Mouse (Mus musculus): ENCODE measurements around the gene Tns1. TPM values are rescaled to one million over a fixed set of nuclear protein-coding genes. Genes with fewer than 3 reads are reported as not detected.

Tns1 gene
- polyA plus RNA-seq, 1 experiment from 2014 or later, result 15.3 TPM

DNA sequence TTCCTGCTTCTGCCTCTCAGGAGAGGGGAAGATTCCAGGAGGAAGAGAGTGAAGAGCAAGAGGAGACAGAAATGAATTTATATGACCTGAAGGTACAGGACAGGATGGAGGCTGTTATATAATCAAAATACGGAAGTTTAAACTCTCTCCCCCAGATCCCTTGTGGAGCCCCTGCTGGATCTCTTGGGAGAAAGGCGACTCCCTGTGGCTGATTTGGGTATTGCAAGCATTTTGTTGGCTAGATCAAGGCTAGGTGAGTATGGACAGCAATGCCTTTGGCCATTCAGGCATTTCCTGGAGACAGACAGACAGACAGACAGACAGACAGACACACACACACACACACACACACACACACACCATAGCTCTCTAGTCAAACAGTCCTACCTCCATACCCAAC, 46.9 kb downstream of the Tns1 start:
- Histone ChIP-seq H3K9me3 (no peaks in the 10 kb centered on the region), H3K4me1 (replicated peaks) (peaks cover 14% of the 10 kb centered on the region), H3K4me3 (no peak overlapping the region), H3K27me3 (ENCODE audit: insufficient read depth, poor library complexity, severe bottlenecking) (peaks cover 3% of the 10 kb centered on the region; the same call in 1 of the 2 replicates), H3K36me3 (peaks cover 30% of the 10 kb centered on the region), H3K27ac (no peak overlapping the region)
- 17% methylated on average over 2 of the region's 2 CpGs for WGBS
- peak; percentile 72 for DNase-seq (ENCODE audit: low spot score)

DNA sequence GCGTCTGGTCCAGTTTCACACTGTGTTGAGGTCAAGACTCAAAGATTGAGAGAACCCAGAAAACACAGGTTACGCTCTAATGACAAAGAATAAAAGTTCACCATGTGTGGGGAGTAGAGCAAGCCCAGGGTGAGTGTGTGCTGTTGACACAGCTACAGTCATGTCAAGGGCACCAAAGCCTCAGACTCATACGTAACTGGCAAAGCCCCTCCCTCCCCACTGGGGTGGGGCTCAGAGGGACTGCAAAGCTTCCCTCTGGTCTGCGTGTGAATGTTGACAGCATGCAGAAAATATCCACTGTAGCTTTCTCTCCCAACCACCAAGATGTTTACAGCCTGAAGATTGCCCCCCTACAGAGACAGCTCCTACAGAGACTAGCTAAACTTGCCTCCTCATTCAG, 48.0 kb downstream of the Tns1 start:
- no peak overlapping the region for H3K27ac ChIP-seq
- H3K4me1 ChIP-seq (replicated peaks), result peaks cover 3% of the 10 kb centered on the region; the same call in 1 of the 2 replicates
- H3K36me3 ChIP-seq, result peaks cover 33% of the 10 kb centered on the region
- H3K9me3 ChIP-seq, result no peaks in the 10 kb centered on the region
- 0 out of 2 replicates have a peak, but pooled peaks cover under 1% of the 10 kb centered on the region for H3K27me3 ChIP-seq (ENCODE audit: insufficient read depth, poor library complexity, severe bottlenecking)
- H3K4me3 ChIP-seq, result no peak overlapping the region
- DNase-seq (ENCODE audit: low spot score), result no peak
- 86% methylated on average over 4 of the region's 4 CpGs for WGBS

DNA sequence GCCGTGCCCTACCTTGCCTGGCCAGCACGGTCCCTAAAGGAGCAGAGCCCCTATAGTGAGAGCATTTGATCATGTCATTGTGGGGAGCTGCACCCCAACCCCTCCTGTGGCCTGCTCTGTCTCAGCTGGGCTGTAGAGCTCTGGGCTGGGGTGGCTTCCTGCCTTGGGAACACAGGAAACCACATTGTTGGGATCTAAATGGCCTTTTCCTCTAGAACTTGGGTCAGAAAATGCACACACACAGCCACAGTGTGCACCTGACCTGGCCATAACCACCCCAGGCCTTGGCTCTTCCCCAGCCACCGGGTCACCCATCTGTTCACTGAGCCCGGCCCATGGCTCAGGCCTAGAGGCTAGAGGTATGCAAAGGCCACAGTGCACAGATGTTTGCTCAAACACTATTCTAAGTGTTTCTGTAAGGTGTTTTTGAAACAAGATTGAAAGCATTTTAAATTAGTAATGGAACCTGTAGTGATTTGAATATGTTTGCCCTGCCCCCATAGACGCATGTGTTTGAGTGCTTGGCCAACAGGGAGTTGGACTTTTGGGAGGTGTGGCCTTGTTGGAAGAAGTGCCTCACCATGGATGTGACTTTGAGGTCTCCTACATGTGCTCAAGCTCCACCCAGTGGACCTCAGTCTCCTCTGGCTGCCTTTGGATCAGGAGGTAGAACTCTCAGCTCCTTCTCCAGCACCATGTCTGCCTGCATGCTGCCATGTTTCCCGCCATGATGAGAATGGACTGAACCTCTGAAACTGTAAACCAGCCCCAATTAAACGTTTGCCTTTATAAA, 49.4 kb downstream of the Tns1 start:
- Histone ChIP-seq H3K4me3 (no peak overlapping the region), H3K4me1 (replicated peaks) (0 out of 2 replicates have a peak, but pooled peaks cover 6% of the 10 kb centered on the region), H3K9me3 (no peaks in the 10 kb centered on the region), H3K36me3 (peaks cover 33% of the 10 kb centered on the region), H3K27me3 (ENCODE audit: insufficient read depth, poor library complexity, severe bottlenecking) (peaks cover 11% of the 10 kb centered on the region), H3K27ac (no peak overlapping the region)
- no peak for DNase-seq (ENCODE audit: low spot score)
- WGBS, result 89% methylated on average over 7 of the region's 7 CpGs

DNA sequence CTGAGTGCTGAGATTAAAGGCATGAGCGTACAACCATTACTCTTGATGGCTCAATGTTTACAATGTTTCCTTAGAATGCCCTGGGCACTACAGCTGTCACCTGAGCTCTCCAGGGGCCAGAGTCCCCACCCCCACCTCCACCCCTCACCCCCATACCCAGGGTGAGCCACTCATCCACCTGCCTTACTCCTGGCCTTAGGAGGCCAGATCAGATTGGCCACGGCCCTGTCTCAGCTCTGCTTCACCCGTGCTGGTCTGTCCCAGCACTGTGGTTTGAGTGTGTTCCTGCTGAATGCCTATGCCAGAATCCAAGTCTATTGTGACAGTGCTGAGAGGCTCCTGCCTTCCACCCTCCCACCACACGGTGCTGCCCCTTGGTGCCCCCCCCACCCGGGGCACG, 50.5 kb downstream of the Tns1 start:
- DNase-seq (ENCODE audit: low spot score), result no peak
- no peaks in the 10 kb centered on the region for H3K9me3 ChIP-seq
- no peak overlapping the region for H3K4me3 ChIP-seq
- H3K4me1 ChIP-seq (replicated peaks), result peaks cover 16% of the 10 kb centered on the region
- peak overlapping the region; percentile 40; the same call in 1 of the 2 replicates for H3K27ac ChIP-seq
- peaks cover 22% of the 10 kb centered on the region for H3K27me3 ChIP-seq (ENCODE audit: insufficient read depth, poor library complexity, severe bottlenecking)
- WGBS, result 82% methylated on average over 6 of the region's 6 CpGs
- peaks cover 33% of the 10 kb centered on the region for H3K36me3 ChIP-seq

DNA sequence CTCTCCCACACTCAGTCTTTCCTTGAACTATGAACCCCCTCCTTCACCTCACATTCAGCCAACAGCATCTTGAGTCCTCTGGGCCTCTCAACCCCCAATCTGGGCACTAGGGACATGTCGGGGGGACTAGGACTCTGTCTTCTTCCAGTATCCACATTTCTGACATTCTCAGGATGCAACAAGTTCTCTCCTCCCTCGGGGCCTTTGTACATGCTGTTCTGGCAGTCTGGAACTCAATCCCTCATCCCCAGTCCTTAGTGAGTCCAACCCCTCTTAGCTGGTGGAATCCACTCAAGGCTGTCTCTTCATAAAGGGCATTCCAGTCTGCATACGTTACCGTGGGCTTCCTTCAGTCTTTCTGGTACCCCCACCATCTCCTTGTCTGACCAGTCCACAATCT, 53.5 kb downstream of the Tns1 start:
- H3K27me3 ChIP-seq (ENCODE audit: insufficient read depth, poor library complexity, severe bottlenecking), result peaks cover 52% of the 10 kb centered on the region

DNA sequence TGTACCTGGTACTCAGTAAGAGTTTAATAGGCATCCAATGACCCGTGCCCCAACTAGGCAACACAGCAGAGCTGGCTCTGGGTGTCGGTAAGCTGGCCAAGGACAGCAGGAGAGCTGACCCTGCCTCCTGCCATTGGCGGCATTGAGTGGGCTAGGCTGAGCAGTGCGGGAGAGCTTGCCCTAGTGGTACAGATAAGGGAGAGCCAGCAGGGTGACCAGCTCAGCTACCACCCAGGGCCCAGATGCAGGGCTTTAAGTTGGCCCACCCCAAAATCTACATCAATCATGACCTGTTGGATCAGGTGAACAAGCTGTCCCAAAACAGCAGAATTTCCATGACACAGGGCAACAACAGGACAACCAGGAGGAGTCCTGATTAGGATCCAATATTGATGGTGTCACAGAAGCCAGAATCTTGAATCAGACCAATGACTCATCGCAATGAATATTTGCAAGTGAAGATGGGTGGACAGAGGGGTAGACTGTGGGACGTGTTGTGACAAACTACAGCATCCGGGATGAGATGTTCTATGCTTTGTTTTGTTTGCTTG, 54.2 kb downstream of the Tns1 start:
- Histone ChIP-seq H3K27ac (no peak overlapping the region), H3K4me3 (no peak overlapping the region), H3K4me1 (replicated peaks) (peaks cover 31% of the 10 kb centered on the region), H3K9me3 (no peaks in the 10 kb centered on the region), H3K36me3 (peaks cover 21% of the 10 kb centered on the region), H3K27me3 (ENCODE audit: insufficient read depth, poor library complexity, severe bottlenecking) (peaks cover 52% of the 10 kb centered on the region)
- WGBS, result 81% methylated on average over 7 of the region's 7 CpGs
- DNase-seq (ENCODE audit: low spot score), result no peak

More for the DNA sequence above, 53.5 kb downstream of the Tns1 start:
- Histone ChIP-seq H3K4me1 (replicated peaks) (peaks cover 31% of the 10 kb centered on the region), H3K36me3 (peaks cover 27% of the 10 kb centered on the region), H3K4me3 (no peak overlapping the region), H3K9me3 (no peaks in the 10 kb centered on the region), H3K27ac (no peak overlapping the region)
- DNase-seq (ENCODE audit: low spot score), result no peak
- WGBS, result 83% methylated on average over 4 of the region's 4 CpGs

DNA sequence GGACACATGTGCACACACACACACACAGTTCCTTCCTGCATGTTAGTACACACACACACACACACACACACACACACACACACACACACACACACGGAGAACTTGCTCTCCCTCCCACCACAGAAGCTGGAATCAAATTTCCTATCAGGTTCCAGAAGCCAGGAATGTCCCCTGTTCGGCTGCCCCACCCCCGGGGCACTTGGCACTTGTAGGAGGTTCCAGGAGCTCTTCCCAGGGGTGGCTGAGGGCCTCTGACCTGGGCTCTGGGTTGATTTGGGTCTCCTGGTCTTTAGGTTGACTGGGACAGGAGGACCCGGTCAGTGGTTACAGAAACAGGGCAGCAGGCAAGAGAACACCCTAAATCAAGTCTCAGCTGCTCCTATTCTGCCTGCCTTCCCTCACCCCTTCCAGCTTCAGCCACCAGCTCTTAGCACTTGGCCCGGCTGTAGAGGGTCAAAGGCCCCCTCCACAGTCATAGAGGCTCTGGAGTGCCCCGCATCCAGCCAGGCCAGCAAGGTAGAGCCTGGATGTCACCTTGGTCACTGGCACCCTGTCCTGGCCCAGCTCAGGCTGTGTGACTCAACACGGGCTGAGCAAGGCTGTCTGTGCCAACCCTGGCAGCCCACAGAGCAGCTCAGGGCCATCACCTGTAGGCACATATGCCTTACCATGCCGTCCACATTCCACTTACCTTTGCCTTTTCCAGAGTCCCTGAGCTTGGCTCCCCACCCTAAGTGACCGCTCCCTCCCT, 55.0 kb downstream of the Tns1 start:
- Histone ChIP-seq H3K36me3 (peaks cover 13% of the 10 kb centered on the region), H3K4me3 (peak overlapping the region; percentile 47), H3K27ac (peak overlapping the region; percentile 65; the same call in 1 of the 2 replicates), H3K27me3 (ENCODE audit: insufficient read depth, poor library complexity, severe bottlenecking) (peaks cover 52% of the 10 kb centered on the region), H3K4me1 (replicated peaks) (peaks cover 28% of the 10 kb centered on the region), H3K9me3 (no peaks in the 10 kb centered on the region)
- WGBS, result 45% methylated on average over 9 of the region's 9 CpGs
- DNase-seq (ENCODE audit: low spot score), result peak; percentile 40

DNA sequence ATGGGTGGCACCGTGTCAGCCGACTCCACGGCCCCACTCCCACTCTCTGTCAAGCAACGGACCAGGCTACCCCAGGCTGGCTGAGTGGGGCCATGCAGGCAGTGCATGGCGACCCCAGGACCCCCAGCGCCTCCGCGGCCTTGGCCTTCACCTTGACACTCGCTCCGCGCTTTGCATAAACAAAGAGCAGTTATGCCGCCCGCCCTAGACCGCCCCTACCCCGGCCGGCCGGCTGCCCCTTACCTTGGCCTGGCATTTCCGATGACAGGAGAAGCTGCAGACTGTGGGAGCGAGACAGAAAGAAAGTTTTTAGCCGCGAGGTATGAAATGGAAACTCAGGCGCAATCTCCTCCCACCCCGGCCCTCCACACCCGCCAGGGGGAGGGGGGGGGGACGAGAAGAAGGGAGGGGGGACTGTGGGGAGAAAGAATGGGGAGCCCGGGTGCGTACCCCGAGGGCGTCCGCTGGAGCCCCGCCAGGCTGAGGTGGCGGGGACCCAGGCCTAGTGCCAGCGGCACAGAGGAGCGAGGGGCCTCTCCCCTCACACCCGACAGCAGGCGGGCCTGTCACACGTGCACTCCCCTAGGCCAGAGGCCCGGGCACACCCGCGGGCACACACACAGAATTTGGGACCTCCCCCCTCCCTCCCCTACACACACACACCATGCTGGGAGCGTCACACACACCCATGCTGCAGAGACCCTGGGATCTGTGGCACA, 55.7 kb downstream of the Tns1 start:
- peaks cover 52% of the 10 kb centered on the region for H3K27me3 ChIP-seq (ENCODE audit: insufficient read depth, poor library complexity, severe bottlenecking)
- no peaks in the 10 kb centered on the region for H3K9me3 ChIP-seq
- H3K36me3 ChIP-seq, result peaks cover 13% of the 10 kb centered on the region
- peak overlapping the region; percentile 47 for H3K4me3 ChIP-seq
- H3K4me1 ChIP-seq (replicated peaks), result peaks cover 28% of the 10 kb centered on the region
- H3K27ac ChIP-seq, result peak overlapping the region; percentile 65
- 5% methylated on average over 40 of the region's 41 CpGs for WGBS
- peak; percentile 48 for DNase-seq (ENCODE audit: low spot score)

DNA sequence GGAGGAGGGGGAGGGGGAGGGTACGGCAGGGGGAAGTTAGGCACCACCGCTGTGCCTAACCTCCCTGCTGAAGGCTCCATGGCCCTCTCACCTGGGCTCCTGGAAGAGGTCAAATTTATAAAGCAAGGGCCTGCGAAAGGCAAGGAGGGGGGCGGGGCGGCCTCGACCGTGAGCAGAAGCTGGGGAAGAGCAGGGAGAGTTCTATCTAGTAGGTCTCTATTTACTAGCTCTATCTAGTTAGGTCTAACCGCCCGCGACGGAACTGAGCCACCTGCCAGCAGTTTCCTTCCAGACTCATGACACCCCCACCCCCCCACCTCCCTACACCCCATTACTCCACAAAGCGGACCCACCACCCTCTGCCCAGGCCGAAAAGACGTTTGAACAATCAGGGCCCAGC, 56.4 kb downstream of the Tns1 start:
- DNase-seq (ENCODE audit: low spot score), result no peak
- Histone ChIP-seq H3K9me3 (no peaks in the 10 kb centered on the region), H3K4me3 (peak overlapping the region; percentile 47), H3K4me1 (replicated peaks) (peaks cover 28% of the 10 kb centered on the region), H3K36me3 (peaks cover 13% of the 10 kb centered on the region), H3K27me3 (ENCODE audit: insufficient read depth, poor library complexity, severe bottlenecking) (peaks cover 52% of the 10 kb centered on the region), H3K27ac (peak overlapping the region; percentile 65)
- 23% methylated on average over 14 of the region's 14 CpGs for WGBS

DNA sequence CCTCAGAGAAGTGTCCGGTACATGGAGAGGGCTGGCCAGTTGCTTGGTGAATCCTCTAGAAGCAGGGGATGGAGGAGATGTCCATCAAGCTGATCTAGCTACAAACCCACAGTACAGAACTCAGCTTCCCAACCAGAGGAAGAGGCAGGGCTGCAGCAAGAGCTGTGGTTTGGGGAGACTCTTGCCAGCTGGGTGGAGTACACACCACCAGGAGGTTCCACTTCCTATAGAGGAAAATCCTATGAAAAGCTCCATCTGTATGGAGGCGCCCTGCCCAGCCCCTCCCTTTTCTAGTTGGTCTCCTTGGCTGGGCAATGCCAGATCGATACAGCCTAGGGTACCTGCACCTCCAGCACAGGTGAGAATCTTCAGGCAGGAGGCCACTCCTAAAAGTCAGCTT, 57.7 kb downstream of the Tns1 start:
- Histone ChIP-seq H3K4me1 (replicated peaks) (peaks cover 28% of the 10 kb centered on the region), H3K27ac (no peak overlapping the region), H3K36me3 (peaks cover 11% of the 10 kb centered on the region), H3K27me3 (ENCODE audit: insufficient read depth, poor library complexity, severe bottlenecking) (peaks cover 52% of the 10 kb centered on the region), H3K9me3 (no peaks in the 10 kb centered on the region), H3K4me3 (no peak overlapping the region)
- WGBS, result 87% methylated on average over 3 of the region's 3 CpGs
- DNase-seq (ENCODE audit: low spot score), result no peak

DNA sequence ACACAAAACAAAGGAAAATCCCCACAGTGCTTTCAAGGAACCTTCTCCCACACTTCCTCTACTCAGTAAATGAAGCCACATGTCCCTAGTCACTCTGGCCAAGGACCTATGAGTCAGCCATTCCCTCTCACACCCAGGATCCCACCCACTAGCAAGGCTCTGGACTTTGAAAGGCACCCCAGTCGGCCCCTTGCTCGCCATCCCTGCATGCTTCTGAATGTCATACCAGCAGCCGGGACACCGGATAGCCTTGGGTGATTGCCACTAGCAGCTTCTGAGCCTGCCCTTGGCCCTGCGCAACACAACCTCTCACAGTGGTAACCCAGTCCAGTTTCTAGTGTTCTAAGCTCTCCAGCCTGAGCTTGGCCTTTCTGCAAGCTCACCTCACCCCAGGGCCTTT, 58.2 kb downstream of the Tns1 start:
- WGBS, result 84% methylated on average over 5 of the region's 5 CpGs
- DNase-seq (ENCODE audit: low spot score), result no peak

DNA sequence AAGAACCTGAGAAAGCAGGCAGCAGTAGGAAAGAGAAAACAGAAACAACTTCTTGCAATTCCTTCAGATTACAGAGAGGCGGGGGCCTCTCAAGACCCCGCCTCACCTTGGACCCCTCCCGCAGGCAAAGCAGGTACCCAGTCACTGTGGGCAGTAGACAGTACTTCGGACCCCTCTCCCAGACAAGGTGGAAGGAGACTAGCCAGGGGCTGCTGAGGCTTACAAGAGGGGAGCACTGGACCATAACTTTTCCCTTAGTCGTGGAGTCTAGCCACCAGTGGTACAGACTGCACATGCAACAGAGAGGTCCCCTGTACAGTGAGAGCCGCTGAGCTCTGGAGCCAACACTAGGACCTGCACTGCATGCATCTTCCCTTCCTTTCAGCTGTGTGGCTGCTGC, 64.2 kb downstream of the Tns1 start:
- H3K27me3 ChIP-seq (ENCODE audit: insufficient read depth, poor library complexity, severe bottlenecking), result no peaks in the 10 kb centered on the region; the same call in 1 of the 2 replicates
- H3K9me3 ChIP-seq, result no peaks in the 10 kb centered on the region
- H3K4me1 ChIP-seq (replicated peaks), result peaks cover 9% of the 10 kb centered on the region; the same call in 1 of the 2 replicates
- H3K36me3 ChIP-seq, result no peaks in the 10 kb centered on the region
- no peak for DNase-seq (ENCODE audit: low spot score)
- WGBS, result 79% methylated on average over 6 of the region's 6 CpGs
- peak overlapping the region; percentile 18; the same call in 1 of the 2 replicates for H3K27ac ChIP-seq
- no peak overlapping the region for H3K4me3 ChIP-seq

More for the DNA sequence above, 58.2 kb downstream of the Tns1 start:
- H3K36me3 ChIP-seq, result 0 out of 2 replicates have a peak, but pooled peaks cover 7% of the 10 kb centered on the region
- no peaks in the 10 kb centered on the region for H3K9me3 ChIP-seq
- H3K27ac ChIP-seq, result no peak overlapping the region
- no peak overlapping the region for H3K4me3 ChIP-seq
- peaks cover 51% of the 10 kb centered on the region for H3K27me3 ChIP-seq (ENCODE audit: insufficient read depth, poor library complexity, severe bottlenecking)
- peaks cover 28% of the 10 kb centered on the region for H3K4me1 ChIP-seq (replicated peaks)
